Mouse (Mus musculus): ENCODE data around the gene Ctnnd2. TPM values are rescaled to one million over a fixed set of nuclear protein-coding genes. Genes with fewer than 3 reads are reported as not detected.
A peak's percentile ranks its signal among the peaks of the same experiment; 100 is the strongest.

Gene Ctnnd2
- total RNA-seq, 2 experiments from 2014 or later, result 223 to 236 TPM

DNA sequence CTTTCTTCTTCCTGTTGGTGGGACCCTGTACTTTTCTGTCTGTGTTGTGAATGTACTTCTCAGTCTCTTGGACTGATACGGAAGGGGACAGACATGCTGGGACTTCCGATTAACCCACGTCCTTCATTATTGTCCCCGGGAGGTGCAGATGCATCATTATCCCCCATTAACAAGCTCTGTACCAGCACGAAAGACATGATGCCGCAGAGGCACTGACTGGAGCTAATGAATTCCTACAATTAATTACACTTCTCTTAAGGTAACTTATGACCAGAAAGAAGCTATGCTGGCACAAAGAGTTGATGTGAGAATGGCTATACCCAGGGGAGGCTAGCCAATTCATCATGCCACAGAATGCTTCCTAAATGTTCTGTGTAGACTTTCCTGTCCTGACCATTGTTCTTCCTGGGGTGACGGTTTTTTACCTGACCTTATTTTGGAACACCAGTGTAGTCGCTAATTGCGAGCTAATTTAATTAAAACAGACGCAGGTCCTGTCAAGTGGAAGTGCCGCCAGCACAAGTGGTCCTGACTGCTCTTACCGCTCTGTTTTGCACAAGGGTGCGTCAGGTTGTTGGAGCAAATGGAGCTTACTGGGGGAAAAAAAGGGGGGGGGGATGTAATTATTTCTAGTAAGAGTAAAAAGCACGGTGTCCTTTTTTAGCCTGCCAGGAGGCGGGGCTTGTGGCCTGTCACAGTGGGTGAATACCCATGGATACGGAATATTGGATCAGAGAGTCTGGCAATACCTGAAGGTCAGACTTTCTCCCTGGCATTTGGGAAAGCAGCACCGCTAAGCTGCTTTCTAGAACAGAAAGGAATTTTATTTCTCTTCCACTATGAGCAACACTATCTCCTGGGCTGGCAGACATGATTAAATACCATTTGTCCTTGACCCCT, 685.1 kb downstream of the Ctnnd2 start:
- no peak for DNase-seq (ENCODE audit: low spot score in 2 of 2)

DNA sequence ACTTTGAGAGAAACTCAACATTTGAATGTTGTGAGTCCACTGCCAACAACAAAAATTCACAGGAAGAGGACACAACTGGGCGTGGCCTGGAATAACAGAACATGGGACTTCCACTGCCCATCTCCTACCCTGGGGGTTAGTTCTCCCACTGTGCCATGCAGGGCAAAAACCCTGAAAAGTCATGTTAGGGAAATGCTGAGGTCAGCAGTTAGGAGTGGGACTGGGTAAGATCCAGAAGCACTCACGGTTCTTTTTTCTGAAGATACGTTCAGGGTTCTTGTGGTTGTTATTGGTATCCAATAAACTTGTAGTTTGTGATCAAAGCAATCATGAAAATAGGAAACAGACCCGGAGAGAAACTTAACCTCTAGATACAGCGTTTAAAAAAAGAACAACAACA, 695.0 kb downstream of the Ctnnd2 start:
- DNase-seq (ENCODE audit: low spot score in 2 of 2), result no peak

DNA sequence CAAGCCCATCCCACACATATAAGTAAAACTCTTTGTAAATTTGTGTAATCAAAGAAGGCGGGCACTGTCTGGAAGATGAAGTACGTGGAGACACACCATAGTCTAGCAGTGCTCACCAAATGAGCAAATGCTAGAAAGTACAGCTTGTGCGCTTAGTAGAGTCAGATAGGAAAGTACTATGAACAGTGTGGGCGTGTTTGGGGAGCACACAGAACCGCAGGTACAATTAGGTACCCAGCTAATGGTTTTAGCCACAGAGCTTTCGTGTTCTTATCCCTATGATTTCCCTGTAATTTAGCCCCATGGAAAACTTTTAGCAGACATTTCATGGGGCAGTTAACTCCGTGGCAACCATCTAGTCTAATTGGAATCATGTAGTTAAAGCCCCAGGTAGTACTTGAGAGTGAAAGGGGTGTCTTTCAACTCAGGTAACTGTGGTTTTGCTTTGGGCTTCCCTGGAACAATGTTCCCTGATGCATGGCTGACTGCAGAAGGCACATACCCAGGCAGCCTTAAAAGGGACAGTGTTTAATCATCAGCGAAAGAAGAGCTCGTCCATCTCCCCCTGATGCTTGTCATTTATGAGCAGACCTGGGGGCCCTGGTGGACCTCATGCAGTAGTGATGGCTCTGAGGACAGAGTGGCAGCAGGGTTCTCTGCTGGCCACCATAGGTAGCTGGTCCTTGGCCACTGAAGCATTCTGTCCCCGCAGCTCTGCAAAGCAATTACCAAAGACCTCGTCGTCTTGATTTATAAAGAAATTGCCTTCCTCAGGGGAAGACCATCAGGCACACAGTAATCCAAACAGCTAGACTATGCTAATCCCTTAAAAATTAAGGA, 697.5 kb downstream of the Ctnnd2 start:
- DNase-seq (ENCODE audit: low spot score in 2 of 2), result no peak

DNA sequence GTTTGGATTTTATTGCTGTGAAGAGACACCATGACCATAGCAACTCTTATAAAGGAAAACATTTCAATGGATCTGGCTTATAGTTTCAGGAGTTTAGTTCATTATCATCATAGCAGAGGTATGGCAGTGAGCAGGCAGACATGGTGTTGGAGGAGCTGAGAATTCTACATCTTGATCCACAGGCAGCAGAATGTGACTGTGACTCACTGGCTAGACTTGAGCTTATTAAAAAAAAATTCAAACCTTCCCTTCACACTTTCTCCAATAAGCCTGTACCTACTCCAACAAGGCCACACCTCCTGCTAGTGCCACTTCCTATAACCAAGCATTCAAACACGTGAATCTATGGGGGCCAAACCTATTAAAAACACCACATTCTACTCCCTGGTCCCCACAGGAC, 703.1 kb downstream of the Ctnnd2 start:
- no peak for DNase-seq (ENCODE audit: low spot score in 2 of 2)

DNA sequence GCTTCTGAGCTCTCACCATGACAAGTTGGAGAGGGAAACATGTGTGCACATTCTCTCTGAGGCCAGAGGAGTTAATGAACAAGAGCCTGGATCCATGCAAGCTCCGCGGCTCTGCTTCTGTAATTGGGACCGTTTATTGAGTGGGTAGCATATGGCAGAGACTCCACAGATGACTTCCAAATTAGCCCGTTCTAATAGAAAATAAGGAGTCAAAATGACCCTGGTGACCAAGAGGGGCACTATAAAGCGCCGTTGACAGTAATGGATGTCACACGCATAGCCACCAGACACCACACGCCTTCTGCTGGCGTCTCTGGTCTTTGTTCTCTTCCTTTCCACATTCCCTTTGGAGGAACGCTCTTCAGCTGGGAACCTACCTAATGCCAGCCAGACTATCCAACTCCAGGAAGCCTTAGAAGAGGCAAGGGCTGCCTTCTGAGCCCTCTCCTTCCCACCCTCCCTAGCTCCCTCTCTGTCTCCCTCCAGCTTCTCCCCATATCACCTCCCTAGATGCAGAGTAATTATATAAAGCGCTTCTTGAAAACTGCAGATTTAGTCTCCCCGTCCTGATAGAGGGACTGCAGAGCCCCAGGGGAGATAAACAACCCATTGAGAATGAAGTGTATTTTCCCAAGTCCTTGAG, 712.4 kb downstream of the Ctnnd2 start:
- no peak for DNase-seq (ENCODE audit: low spot score in 2 of 2)

DNA sequence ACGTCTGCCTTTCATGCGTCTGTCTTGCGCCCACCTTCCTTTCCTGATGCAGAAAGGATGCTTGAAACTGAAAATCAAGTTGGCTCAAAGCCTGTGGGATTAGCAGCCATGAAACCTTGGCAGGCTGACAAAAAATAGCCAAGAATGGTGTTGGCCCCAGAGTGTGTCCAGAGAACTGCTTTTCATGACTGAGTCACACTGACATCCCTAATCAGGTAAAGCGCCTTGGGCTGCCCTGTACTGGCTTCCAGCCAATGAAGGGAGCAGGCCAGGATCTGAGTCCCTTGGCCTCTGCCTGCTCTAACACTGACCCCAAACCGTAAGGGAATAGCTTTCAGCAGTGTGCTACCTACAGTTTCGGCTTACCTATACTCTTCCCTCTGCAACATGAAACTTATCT, 713.0 kb downstream of the Ctnnd2 start:
- no peak for DNase-seq (ENCODE audit: low spot score in 2 of 2)

DNA sequence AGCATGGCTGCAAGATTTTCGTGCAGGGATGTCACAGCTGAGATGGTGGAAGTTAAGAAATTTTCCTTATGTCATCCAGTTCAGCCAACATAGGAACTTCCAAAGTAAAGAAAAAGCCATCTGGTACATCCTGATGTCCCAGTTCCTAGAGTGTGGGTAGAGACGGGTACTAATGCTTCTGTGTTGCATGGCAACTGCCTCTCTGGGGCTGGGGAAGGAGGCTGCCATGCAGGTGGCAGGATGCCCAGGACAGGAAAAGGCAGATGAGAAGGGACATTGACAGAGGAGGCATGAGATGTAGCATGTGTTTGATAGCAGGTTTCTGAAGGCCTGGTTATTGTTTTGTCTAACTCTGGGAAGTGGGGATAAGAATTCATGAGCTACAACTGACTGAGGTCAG, 715.2 kb downstream of the Ctnnd2 start:
- DNase-seq (ENCODE audit: low spot score in 2 of 2), result peak; percentile 77 to 87

DNA sequence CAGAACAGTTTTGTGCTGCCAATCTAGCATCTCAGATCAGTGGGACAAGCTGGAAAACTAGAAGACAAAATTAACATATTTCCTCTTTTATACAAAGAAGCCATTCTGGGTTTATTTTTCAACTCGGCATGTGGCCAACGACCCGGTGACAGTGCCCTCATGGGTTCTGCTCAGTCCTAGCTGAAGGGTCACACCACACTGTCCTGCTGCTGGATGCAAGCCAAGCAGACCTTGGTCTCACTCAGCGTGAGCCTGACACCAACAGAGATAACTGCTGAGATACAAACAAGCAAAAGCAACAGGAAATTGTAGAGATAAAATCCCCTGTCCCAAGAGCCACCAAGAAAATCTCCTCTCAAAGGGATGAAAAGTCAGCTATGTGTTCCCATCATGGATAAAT, 719.6 kb downstream of the Ctnnd2 start:
- DNase-seq (ENCODE audit: low spot score in 2 of 2), result no peak

DNA sequence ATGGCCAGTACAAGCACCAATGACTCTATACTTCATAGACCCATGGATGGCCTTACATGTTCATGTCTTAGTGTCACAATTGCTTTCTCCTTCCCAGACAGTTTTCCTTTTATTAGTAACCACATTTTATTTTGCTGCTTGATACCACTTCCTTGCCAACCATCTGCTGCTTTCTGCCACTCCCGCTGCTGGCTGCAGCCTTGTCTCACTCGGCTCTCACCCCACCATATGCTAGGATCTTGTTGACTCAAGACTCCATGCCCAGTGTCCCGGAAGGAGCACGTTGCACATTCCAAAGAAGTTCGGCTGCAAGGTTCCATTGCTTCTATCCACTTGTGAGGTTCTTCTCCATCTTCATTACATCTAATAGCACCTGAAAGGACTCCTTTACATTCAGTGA, 722.7 kb downstream of the Ctnnd2 start:
- peak in 1 of 2 experiments; percentile 39 for DNase-seq (ENCODE audit: low spot score in 2 of 2)

DNA sequence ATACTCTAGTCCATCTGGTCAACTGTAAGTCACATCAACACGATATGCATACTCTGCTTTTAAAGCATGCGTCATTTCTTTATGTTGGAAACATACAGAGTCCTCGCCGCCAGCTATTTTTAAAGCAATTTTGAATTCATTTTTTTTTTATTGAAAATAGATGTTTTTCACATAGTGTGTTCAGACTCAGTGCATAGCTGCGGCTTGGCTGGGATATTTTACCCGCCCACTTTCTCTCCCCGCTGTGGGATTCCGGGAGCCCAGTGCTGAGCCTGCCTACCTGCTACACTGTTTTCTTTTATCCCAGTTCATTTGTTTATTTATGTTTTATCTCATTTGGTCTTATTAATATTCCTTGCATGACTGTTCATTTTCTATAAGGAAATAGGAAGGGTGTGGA, 724.9 kb downstream of the Ctnnd2 start:
- DNase-seq (ENCODE audit: low spot score in 2 of 2), result peak in 1 of 2 experiments; percentile 60

DNA sequence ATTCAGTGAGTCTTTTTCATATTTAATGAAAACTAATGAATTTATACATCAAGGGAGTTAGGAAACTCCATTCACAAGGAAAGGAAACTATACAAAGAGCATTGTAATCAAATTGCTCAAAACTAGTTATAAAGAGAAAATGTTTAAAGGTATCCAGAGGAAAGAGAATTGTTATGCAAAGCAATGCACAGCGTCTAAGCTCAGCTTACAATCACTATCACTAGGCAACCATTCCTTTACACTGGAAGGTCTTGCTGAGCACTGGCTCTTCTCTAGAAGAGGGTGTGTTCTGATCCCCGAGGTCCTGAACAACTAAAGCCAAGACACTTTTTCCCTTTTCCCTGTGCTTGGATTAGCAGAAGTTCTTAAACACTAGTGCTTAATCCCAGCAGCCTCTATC, 735.6 kb downstream of the Ctnnd2 start:
- no peak for DNase-seq (ENCODE audit: low spot score in 2 of 2)

DNA sequence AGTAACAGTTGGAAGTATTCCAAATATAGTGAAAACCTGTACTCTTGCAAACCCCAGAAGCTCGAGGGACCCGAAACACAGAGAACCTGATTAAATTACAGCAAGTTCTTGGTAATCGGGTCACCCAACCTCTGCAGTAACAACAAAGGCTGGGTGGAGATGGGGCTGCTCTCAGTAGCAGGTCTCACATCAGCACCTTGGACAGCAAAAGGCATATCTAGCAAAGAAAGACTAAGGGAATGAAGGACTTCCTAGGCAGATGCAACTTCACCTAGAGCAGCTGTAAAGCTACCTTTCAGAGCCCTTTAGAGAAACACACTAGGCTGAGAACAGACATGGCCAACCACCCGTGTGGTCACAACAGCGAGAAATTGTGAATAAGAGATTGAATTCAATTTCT, 741.0 kb downstream of the Ctnnd2 start:
- DNase-seq (ENCODE audit: low spot score in 2 of 2), result no peak

DNA sequence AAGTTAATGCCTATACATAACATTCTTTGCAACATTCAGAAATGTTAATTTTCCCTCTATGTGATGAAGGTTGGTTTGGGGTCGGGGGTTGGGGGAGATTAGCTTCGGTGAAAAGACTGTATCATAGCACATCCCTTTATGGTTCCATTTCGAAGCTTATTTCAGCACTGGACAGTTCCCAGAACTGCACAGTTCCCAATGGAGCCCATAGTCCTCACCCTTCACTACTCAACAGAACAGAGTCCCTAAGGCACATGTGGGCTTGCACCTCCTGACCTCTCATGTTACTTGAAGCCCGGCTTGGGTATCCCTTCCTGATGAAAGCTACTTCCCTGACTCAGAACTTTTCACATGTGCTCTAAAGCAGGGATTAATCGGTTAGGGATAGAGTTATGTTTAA, 753.4 kb downstream of the Ctnnd2 start:
- no peak for DNase-seq (ENCODE audit: low spot score in 2 of 2)

DNA sequence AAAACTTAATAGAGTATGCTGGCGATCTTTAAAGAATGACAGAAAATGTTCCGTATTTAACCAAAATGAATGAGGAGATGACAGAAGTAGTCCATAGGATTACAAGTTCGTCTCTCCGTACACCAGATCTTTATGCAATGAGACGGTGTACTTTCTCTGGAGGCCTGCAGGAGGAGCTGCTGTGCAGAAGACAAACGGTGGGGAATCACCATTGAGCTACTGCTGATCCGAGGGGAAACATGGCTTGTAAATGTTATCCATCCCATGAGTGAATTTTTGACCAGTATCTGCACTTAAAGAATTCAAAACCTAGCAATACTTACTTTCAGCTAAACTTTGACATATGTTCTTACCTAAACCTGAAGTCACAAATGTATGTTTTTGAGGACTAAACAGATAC, 755.2 kb downstream of the Ctnnd2 start:
- peak; percentile 29 to 63 for DNase-seq (ENCODE audit: low spot score in 2 of 2)

DNA sequence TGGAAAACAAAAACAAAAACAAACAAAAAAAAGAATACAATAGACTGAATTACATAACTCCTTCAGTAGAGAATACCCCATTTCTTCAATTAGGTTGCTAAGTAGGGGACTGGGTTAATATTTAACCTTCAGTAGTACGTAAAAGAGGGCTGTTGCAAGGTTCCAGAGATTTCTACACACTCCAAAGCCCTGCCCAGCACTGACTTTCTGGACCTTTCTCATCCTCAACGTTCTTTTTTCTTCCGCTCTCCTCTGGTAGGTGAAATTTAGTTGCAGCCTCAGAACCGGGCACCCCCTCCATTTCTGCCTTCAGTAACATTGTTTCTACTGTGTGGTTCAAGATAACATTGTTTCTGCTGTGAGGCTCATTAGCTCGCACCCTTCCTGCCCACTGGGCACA, 759.5 kb downstream of the Ctnnd2 start:
- no peak for DNase-seq (ENCODE audit: low spot score in 2 of 2)

DNA sequence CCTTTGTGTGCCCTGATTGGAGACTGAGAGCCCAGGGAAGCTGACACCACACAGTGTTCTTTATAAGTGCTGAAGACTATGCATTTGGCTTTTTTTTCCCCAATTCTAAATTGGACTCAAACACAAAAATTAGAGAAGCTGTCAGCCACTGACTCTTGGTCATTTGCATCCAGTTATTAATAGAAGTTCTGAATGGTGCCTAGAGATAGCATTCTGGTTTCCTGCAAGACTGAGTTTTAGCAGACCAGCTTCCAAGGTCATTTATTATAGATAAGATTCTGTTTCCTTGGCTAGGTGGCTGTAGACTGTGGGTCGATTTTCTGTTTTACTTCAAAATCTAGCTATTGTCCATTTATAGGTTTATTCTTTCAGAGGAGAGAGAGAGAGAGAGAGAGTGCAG, 773.5 kb downstream of the Ctnnd2 start:
- no peak for DNase-seq (ENCODE audit: low spot score in 2 of 2)

DNA sequence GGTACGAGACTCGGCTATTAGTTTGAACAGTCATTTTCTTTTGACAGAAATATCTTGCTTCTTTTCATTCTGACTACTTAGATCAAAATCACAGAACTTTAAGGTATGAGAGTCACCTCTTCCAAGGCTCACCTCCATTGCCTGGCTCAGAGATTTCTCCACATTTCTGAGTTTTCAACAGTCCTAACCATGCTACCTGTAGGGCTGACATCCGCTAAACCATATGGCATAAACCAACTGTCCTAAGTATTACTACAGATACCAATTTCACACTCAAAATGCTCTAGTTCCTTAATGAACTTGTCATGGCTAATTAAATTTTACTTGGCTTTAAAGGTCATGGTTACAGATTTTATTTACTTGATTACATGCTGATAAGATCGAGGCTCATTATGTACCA, 786.1 kb downstream of the Ctnnd2 start:
- DNase-seq (ENCODE audit: low spot score in 2 of 2), result no peak

DNA sequence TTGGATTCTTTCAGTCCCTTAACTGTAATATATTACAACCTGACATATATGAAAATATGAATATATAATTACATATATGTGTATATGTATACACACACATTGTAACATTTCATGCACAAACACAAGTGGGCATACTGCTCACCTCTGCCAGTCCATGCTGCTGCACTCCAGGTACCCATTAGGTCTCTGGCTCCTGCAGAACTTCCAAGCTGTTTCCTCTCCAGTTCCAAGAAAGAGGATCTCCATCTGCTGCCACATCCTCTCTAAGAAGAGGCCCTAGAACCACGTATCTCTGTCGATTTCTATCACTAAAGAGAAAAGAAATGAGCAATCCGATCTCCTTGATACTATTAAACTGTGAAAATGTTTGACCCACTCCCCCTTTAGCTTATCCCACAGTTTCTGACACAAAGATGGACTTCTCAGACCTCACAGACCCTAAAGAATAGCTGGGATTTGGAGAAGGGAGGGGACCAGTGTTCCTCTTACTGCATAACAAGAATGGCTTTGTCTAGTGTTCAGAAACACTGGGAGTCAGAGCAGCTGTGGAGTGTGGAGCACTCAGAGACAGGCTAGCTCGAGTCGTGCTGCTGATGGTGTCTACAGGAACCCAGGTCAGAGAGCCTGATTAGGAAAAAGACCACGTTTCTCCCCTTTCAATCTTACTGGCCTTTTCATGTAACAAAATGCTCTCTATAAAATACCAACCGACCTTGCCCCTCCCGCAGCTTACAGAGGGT, 790.2 kb downstream of the Ctnnd2 start:
- no peak for DNase-seq (ENCODE audit: low spot score in 2 of 2)

DNA sequence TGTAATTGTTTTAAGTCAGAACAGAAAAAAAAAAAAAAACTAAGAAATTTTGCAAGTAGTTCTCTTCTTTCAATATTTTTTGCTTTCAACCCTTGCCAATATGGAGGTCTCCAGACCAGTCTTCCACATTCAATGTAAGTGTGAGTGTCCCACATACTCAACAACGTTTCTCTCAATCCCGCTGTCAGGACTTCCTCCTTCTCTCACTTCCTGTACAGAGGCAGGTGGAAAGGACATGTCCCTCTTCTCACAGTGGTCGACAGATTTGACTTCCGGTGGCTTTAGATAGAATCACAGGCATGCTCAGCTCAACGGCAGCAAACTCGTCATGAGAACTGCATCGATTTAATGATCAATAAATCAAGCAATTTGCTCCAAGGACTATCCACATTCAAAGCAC, 791.7 kb downstream of the Ctnnd2 start:
- no peak for DNase-seq (ENCODE audit: low spot score in 2 of 2)

DNA sequence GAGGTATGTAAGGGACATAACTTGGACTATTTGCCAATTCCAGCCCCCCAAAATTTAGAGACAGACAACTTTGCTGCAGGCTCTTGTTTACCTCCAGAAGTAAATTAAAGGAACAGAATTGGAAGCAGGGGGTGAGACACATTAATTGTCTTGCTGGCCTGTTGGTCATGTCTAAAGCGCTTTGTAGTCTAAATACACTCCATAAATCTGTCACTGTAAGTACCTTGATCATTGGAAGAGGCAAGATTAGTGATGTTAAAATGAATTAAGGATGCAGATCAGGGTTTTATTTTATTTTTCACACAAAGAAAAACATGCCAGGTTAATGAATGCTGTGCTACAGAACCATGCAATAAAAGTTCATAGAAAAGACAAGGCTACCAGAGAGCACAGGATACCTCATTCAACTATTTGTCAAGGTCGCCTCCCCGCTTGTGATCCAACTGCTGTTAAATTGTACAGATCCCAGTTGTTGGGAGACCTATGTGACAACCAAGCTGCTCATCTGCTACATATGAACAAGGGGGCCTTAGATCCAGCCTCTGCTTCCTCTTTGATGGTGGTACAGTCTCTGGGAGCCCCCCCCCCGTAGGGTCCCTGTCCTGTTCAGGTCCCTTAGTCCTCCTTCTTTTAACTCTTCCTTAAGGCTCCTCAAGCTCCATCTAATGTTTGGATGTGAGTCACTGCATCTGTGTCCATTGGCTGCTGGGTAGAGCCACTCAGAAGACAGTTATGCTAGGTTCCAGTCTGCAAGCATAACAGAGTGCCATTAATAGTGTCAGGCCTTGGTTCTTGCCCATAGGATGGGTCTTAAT, 792.7 kb downstream of the Ctnnd2 start:
- no peak for DNase-seq (ENCODE audit: low spot score in 2 of 2)
